ENCODE assay signal across 7 mouse cellular contexts in the genomic region with DNA sequence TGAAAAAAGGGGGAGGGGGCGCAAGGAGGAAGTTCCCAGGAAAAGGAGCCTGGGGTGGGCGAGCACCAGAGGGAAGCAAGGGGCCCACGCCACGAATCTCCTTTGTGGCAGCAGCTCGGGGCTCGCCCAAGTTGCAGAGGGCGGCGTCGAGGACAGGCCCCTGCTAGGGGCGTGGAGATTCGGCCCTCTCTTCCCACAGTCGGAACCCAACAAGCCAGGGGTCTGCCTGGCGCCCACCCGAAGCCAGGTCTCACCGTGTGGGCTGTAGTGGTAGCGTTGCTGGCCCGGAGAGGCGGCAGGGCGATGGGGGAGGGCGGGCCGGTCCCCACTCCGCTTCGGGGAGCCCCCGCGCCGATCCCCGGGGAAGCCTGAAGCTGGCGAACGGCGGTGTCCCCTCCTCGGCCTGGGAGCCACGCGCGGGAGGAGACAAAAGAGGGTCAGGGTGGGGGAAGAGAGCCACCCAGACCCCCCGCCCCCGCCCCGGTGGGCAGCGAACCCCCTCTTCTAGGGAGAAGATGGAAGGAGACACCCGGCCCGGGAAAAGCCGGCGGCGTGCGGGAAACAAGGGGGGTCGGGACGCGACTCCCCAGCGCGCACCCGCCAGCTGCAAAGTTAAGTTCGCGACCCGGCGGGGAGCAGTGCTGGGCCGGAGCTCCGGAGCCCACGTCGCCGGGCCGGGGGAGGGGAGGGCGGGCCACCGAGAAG. TPM values are rescaled to one million over a fixed set of nuclear protein-coding genes. Genes with fewer than 3 reads are reported as not detected.
DNase-seq lines count a peak whose midpoint lies in the region; ATAC-seq and TF ChIP-seq lines count a peak whose summit lies in the region.

No protein-coding gene starts in this region.

- H3K9ac ChIP-seq in forebrain, embryonic 13.5 days: peak overlapping the region; percentile 97
- H3K9ac ChIP-seq in hindbrain, embryonic 11.5 days (ENCODE audit: low read depth, low read length): peak overlapping the region; percentile 100
- H3K9ac ChIP-seq in midbrain, embryonic 15.5 days: peak overlapping the region; percentile 90
- peak overlapping the region; percentile 99 for H3K9ac ChIP-seq in stomach, embryonic 16.5 days (ENCODE audit: low read length)

- H3K4me1 ChIP-seq in G1E (ENCODE audit: insufficient read depth, low read depth, low read length): peaks cover 37% of the 10 kb centered on the region
- peaks cover 44% of the 10 kb centered on the region for H3K4me1 ChIP-seq in forebrain, embryonic 13.5 days
- peaks cover 6% of the 10 kb centered on the region for H3K4me1 ChIP-seq in hindbrain, embryonic 11.5 days (replicated peaks; ENCODE audit: control insufficient read depth, insufficient read depth, low read length)
- H3K4me1 ChIP-seq in midbrain, embryonic 15.5 days: peaks cover 42% of the 10 kb centered on the region
- H3K4me1 ChIP-seq in stomach, embryonic 16.5 days (ENCODE audit: control insufficient read depth, insufficient read depth, low read length): peaks cover 27% of the 10 kb centered on the region

- peaks cover 35% of the 10 kb centered on the region for H3K36me3 ChIP-seq in G1E (replicated peaks)
- peaks cover 22% of the 10 kb centered on the region for H3K36me3 ChIP-seq in forebrain, embryonic 13.5 days (ENCODE audit: poor library complexity, severe bottlenecking)
- H3K36me3 ChIP-seq in hindbrain, embryonic 11.5 days (ENCODE audit: control insufficient read depth, insufficient read depth, low read length): 0 out of 2 replicates have a peak, but pooled peaks cover 2% of the 10 kb centered on the region
- no peaks in the 10 kb centered on the region; the same call in 1 of the 2 replicates for H3K36me3 ChIP-seq in midbrain, embryonic 15.5 days (replicated peaks)
- peaks cover 7% of the 10 kb centered on the region for H3K36me3 ChIP-seq in stomach, embryonic 16.5 days (ENCODE audit: control insufficient read depth, insufficient read depth, low read length)

- under 1% methylated on average over 47 of the region's 62 CpGs for WGBS in forebrain, embryonic 13.5 days
- under 1% methylated on average over 41 of the region's 62 CpGs for WGBS in hindbrain, embryonic 11.5 days
- 0% methylated on average over 33 of the region's 62 CpGs for WGBS in midbrain, embryonic 15.5 days
- under 1% methylated on average over 61 of the region's 62 CpGs for WGBS in stomach, embryonic 16.5 days

- H3K9me3 ChIP-seq in G1E (replicated peaks): no peaks in the 10 kb centered on the region
- no peaks in the 10 kb centered on the region for H3K9me3 ChIP-seq in forebrain, embryonic 13.5 days (replicated peaks)
- peaks cover 3% of the 10 kb centered on the region; the same call in 1 of the 2 replicates for H3K9me3 ChIP-seq in hindbrain, embryonic 11.5 days (ENCODE audit: control insufficient read depth, low read length)
- H3K9me3 ChIP-seq in midbrain, embryonic 15.5 days: no peaks in the 10 kb centered on the region
- H3K9me3 ChIP-seq in stomach, embryonic 16.5 days (replicated peaks; ENCODE audit: control insufficient read depth, low read length): peaks cover 3% of the 10 kb centered on the region; the same call in 1 of the 2 replicates

- peak overlapping the region; percentile 97 for H3K4me2 ChIP-seq in forebrain, embryonic 13.5 days
- peak overlapping the region; percentile 78 for H3K4me2 ChIP-seq in hindbrain, embryonic 11.5 days (replicated peaks; ENCODE audit: low read depth, low read length)
- H3K4me2 ChIP-seq in midbrain, embryonic 15.5 days: peak overlapping the region; percentile 83
- peak overlapping the region; percentile 88 for H3K4me2 ChIP-seq in stomach, embryonic 16.5 days (ENCODE audit: low read depth, low read length)

- TF ChIP-seq CTCF in G1E (IDR thresholded peaks at IDR 0.05; ENCODE audit: low read depth, low read length): no peak

- peaks cover 16% of the 10 kb centered on the region for H3K27me3 ChIP-seq in G1E (ENCODE audit: insufficient read depth, low read length)
- H3K27me3 ChIP-seq in forebrain, embryonic 13.5 days: no peaks in the 10 kb centered on the region
- no peaks in the 10 kb centered on the region for H3K27me3 ChIP-seq in hindbrain, embryonic 11.5 days (ENCODE audit: control insufficient read depth, insufficient read depth, low read length)
- no peaks in the 10 kb centered on the region for H3K27me3 ChIP-seq in midbrain, embryonic 15.5 days (replicated peaks)
- no peaks in the 10 kb centered on the region for H3K27me3 ChIP-seq in stomach, embryonic 16.5 days (ENCODE audit: control insufficient read depth, insufficient read depth, low read length)

- ATAC-seq in G1E (ENCODE audit: extremely low read depth, insufficient number of reproducible peaks, low FRiP score, poor library complexity, severe bottlenecking): peak; percentile 17; the same call in 1 of the 2 replicates
- ATAC-seq in forebrain, embryonic 13.5 days: peak; percentile 31
- peak; percentile 24 for ATAC-seq in hindbrain, embryonic 11.5 days (ENCODE audit: low FRiP score)
- ATAC-seq in midbrain, embryonic 15.5 days (replicated peaks): peak; percentile 32
- peak; percentile 30; the same call in 1 of the 2 replicates for ATAC-seq in stomach, embryonic 16.5 days (ENCODE audit: insufficient read depth, low FRiP score)

- peak; percentile 55 for DNase-seq in G1E (ENCODE audit: low spot score)
- peak; percentile 71 for DNase-seq in adrenal gland, postnatal 14 days
- peak; percentile 65 for DNase-seq in hindbrain, embryonic 11.5 days (ENCODE audit: low spot score)
- DNase-seq in liver: peak; percentile 54

- peak overlapping the region; percentile 96 for H3K27ac ChIP-seq in forebrain, embryonic 13.5 days
- H3K27ac ChIP-seq in hindbrain, embryonic 11.5 days (ENCODE audit: low read depth, low read length): peak overlapping the region; percentile 97
- H3K27ac ChIP-seq in midbrain, embryonic 15.5 days: peak overlapping the region; percentile 94
- H3K27ac ChIP-seq in stomach, embryonic 16.5 days (ENCODE audit: low read length): peak overlapping the region; percentile 97

- H3K4me3 ChIP-seq in G1E (ENCODE audit: low read depth, low read length): peak overlapping the region; percentile 92
- H3K4me3 ChIP-seq in forebrain, embryonic 13.5 days: peak overlapping the region; percentile 95
- peak overlapping the region; percentile 99 for H3K4me3 ChIP-seq in hindbrain, embryonic 11.5 days (ENCODE audit: low read depth, low read length)
- peak overlapping the region; percentile 92 for H3K4me3 ChIP-seq in midbrain, embryonic 15.5 days
- H3K4me3 ChIP-seq in stomach, embryonic 16.5 days (replicated peaks; ENCODE audit: low read length): peak overlapping the region; percentile 94

RNA-seq across cellular contexts. Expression of a gene that starts 2.0 kb away (rescaled TPM):
- total RNA-seq in G1E (2014; fragmentation: Nextera tagmentation) (29.0 and 32.9 TPM in 2 replicates), G1E (2017) (12.5 and 14.7 TPM in 2 replicates)
- 9.8 and 10.3 TPM in 2 replicates for polyA plus RNA-seq in G1E (2012)
- total RNA-seq in adrenal gland, postnatal 14 days (2021): 39.8 and 43.0 TPM in 2 replicates
- 10.7 and 11.3 TPM in 2 replicates for polyA plus RNA-seq in forebrain, embryonic 13.5 days (2015; fragmentation: Nextera tagmentation; extraction: Ambion mirVana)
- polyA plus RNA-seq in hindbrain, embryonic 11.5 days (2014; fragmentation: Nextera tagmentation; extraction: Ambion mirVana): 12.1 and 14.3 TPM in 2 replicates
- 12.0 and 12.2 TPM in 2 replicates for polyA plus RNA-seq in midbrain, embryonic 15.5 days (2015; fragmentation: Nextera tagmentation; extraction: Ambion mirVana)
- polyA plus RNA-seq in stomach, embryonic 16.5 days (2015; fragmentation: Nextera tagmentation; extraction: Ambion mirVana): 8.7 and 10.3 TPM in 2 replicates

Comparison
In these comparisons a context has a peak if more than half of its experiments do, and no peak if none do; other contexts are left out.
1. Peak in every context shown above with its lines: DNase-seq, ATAC-seq, H3K4me3 ChIP-seq and H3K27ac ChIP-seq.